Mouse (Mus musculus) midbrain, embryonic 16.5 days (tissue): ENCODE measurements around the gene C1qb. TPM values are rescaled to one million over a fixed set of nuclear protein-coding genes. Genes with fewer than 3 reads are reported as not detected.
A peak's percentile ranks its signal among the peaks of the same experiment; 100 is the strongest.

Experiments
- ATAC-seq: fragments of 200-750 bp; cut with Nextera tagmentation; 2 replicates; pipeline ENCODE4 v1.8.0; 2017; ENCODE audit warnings: moderate TSS enrichment
- H3K27ac ChIP-seq: fragments of 300-500 bp; sonication (generic); 2 replicates; pipeline ENCODE4 v1.5.1; 2014; ENCODE audit warnings: mild to moderate bottlenecking, low read length, mixed read lengths
- H3K27me3 ChIP-seq: fragments of 300-500 bp; sonication (generic); 2 replicates; pipeline ENCODE4 v1.6.1; 2014; ENCODE audit warnings: low read depth, low read length, mixed read lengths; ENCODE audit not compliant: control insufficient read depth, insufficient read depth
- H3K36me3 ChIP-seq: fragments of 300-500 bp; sonication (generic); 2 replicates; pipeline ENCODE4 v1.6.1; 2014; ENCODE audit warnings: mild to moderate bottlenecking, low read length, moderate library complexity, mixed read lengths; ENCODE audit not compliant: control insufficient read depth, insufficient read depth
- H3K4me1 ChIP-seq: fragments of 300-500 bp; sonication (generic); 2 replicates; pipeline ENCODE4 v1.6.1; 2014; ENCODE audit warnings: mild to moderate bottlenecking, low read length, mixed read lengths; ENCODE audit not compliant: control insufficient read depth, insufficient read depth
- H3K4me2 ChIP-seq: fragments of 300-500 bp; sonication (generic); 2 replicates; pipeline ENCODE4 v1.6.1; 2014; ENCODE audit warnings: mild to moderate bottlenecking, low read length, mixed read lengths
- H3K4me3 ChIP-seq: fragments of 300-500 bp; sonication (generic); 2 replicates; pipeline ENCODE4 v1.5.1; 2014; ENCODE audit warnings: low read depth, mild to moderate bottlenecking, low read length, moderate library complexity, mixed read lengths
- H3K9ac ChIP-seq: fragments of 300-500 bp; sonication (generic); 2 replicates; pipeline ENCODE4 v1.6.1; 2014; ENCODE audit warnings: low read depth, low read length, mixed read lengths
- H3K9me3 ChIP-seq: fragments of 300-500 bp; sonication (generic); replicated peaks from 2 replicates; pipeline ENCODE4 v1.6.1; 2014; ENCODE audit warnings: mild to moderate bottlenecking, low read length, mixed read lengths; ENCODE audit not compliant: control insufficient read depth, poor library complexity, severe bottlenecking
- WGBS: fragments of 180-500 bp; shearing (Covaris S2); extraction: QIAGEN DNeasy Blood & Tissue Kit; methylation state at CpG from one replicate; pipeline ENCODE4 v1.1.7; 2014; 5-methylcytosine and 5-hydroxymethylcytosine counted together
- polyA plus RNA-seq: library from polyadenylated mRNA; unstranded; fragments of >200 nt; fragmentation: Nextera tagmentation; extraction: Ambion mirVana; gene quantifications from 2 replicates; pipeline ENCODE4 v1.2.1, GENCODE M21; 2015

Gene C1qb
- polyA plus RNA-seq, 1 experiment from 2014 or later: 40.8 TPM

GRCm38 (mm10) chr4:136889981-136890380 is 4.0 kb upstream of the C1qb start:
- H3K4me2 ChIP-seq: no peak overlapping the region
- 90% methylated on average over 15 of the region's 15 CpGs for WGBS
- H3K4me3 ChIP-seq: no peak overlapping the region
- peaks cover 13% of the 10 kb centered on the region for H3K27me3 ChIP-seq
- no peak overlapping the region for H3K27ac ChIP-seq
- no peaks in the 10 kb centered on the region for H3K36me3 ChIP-seq
- H3K9ac ChIP-seq: no peak overlapping the region
- peaks cover 7% of the 10 kb centered on the region for H3K4me1 ChIP-seq
- no peak for ATAC-seq
- H3K9me3 ChIP-seq: no peaks in the 10 kb centered on the region

- WGBS: 79% methylated on average over 5 of the region's 5 CpGs
- Histone ChIP-seq H3K4me1 (peaks cover 5% of the 10 kb centered on the region), H3K4me3 (no peak overlapping the region), H3K9ac (no peak overlapping the region), H3K36me3 (no peaks in the 10 kb centered on the region), H3K27ac (no peak overlapping the region), H3K27me3 (peaks cover 6% of the 10 kb centered on the region; the same call in 1 of the 2 replicates), H3K9me3 (no peaks in the 10 kb centered on the region), H3K4me2 (no peak overlapping the region)
- ATAC-seq: no peak
These were observed 1.7 kb upstream of the C1qb start for GRCm38 (mm10) chr4:136887714-136888113.

GRCm38 (mm10) chr4:136878601-136879000 is 7.4 kb downstream of the C1qb start:
- WGBS: 26% methylated on average over 5 of the region's 5 CpGs
- no peak overlapping the region for H3K9ac ChIP-seq
- ATAC-seq: no peak
- no peak overlapping the region for H3K4me3 ChIP-seq
- H3K36me3 ChIP-seq: no peaks in the 10 kb centered on the region
- H3K27ac ChIP-seq: no peak overlapping the region
- H3K9me3 ChIP-seq: no peaks in the 10 kb centered on the region
- H3K4me2 ChIP-seq: no peak overlapping the region
- no peaks in the 10 kb centered on the region for H3K27me3 ChIP-seq
- no peaks in the 10 kb centered on the region for H3K4me1 ChIP-seq

GRCm38 (mm10) chr4:136878171-136878570 is 7.8 kb downstream of the C1qb start:
- Histone ChIP-seq H3K9ac (no peak overlapping the region), H3K27me3 (no peaks in the 10 kb centered on the region), H3K27ac (no peak overlapping the region), H3K4me1 (no peaks in the 10 kb centered on the region), H3K36me3 (no peaks in the 10 kb centered on the region), H3K4me3 (no peak overlapping the region), H3K9me3 (no peaks in the 10 kb centered on the region), H3K4me2 (no peak overlapping the region)
- WGBS: 56% methylated on average over 8 of the region's 8 CpGs
- ATAC-seq: no peak

GRCm38 (mm10) chr4:136876971-136877370 is 9.0 kb downstream of the C1qb start:
- Histone ChIP-seq H3K4me1 (no peaks in the 10 kb centered on the region), H3K36me3 (no peaks in the 10 kb centered on the region), H3K27me3 (no peaks in the 10 kb centered on the region), H3K9ac (no peak overlapping the region), H3K4me2 (no peak overlapping the region), H3K27ac (no peak overlapping the region), H3K9me3 (no peaks in the 10 kb centered on the region), H3K4me3 (no peak overlapping the region)
- WGBS: 15% methylated on average over 7 of the region's 7 CpGs
- ATAC-seq: peak; percentile 70

- H3K27me3 ChIP-seq: no peaks in the 10 kb centered on the region
- no peaks in the 10 kb centered on the region for H3K4me1 ChIP-seq
- 94% methylated on average over 14 of the region's 14 CpGs for WGBS
- no peak for ATAC-seq
- no peak overlapping the region for H3K4me3 ChIP-seq
- H3K4me2 ChIP-seq: no peak overlapping the region
- no peaks in the 10 kb centered on the region for H3K36me3 ChIP-seq
- no peak overlapping the region for H3K9ac ChIP-seq
- no peak overlapping the region for H3K27ac ChIP-seq
- H3K9me3 ChIP-seq: no peaks in the 10 kb centered on the region
These were observed 11.0 kb downstream of the C1qb start for GRCm38 (mm10) chr4:136875012-136875411.

GRCm38 (mm10) chr4:136868371-136868770 is 17.6 kb downstream of the C1qb start:
- Histone ChIP-seq H3K4me1 (peaks cover 23% of the 10 kb centered on the region), H3K9ac (no peak overlapping the region), H3K36me3 (no peaks in the 10 kb centered on the region), H3K4me3 (no peak overlapping the region), H3K27ac (no peak overlapping the region), H3K9me3 (no peaks in the 10 kb centered on the region), H3K4me2 (no peak overlapping the region), H3K27me3 (no peaks in the 10 kb centered on the region)
- no peak for ATAC-seq
- 78% methylated on average over 6 of the region's 6 CpGs for WGBS

GRCm38 (mm10) chr4:136867690-136868345 is 18.2 kb downstream of the C1qb start:
- no peak for ATAC-seq
- no peak overlapping the region for H3K9ac ChIP-seq
- 10% methylated on average over 12 of the region's 12 CpGs for WGBS
- no peak overlapping the region for H3K27ac ChIP-seq
- no peaks in the 10 kb centered on the region for H3K36me3 ChIP-seq
- no peaks in the 10 kb centered on the region for H3K9me3 ChIP-seq
- H3K4me2 ChIP-seq: no peak overlapping the region
- no peaks in the 10 kb centered on the region for H3K27me3 ChIP-seq
- H3K4me3 ChIP-seq: no peak overlapping the region
- peaks cover 23% of the 10 kb centered on the region for H3K4me1 ChIP-seq

- Histone ChIP-seq H3K27ac (peak overlapping the region; percentile 69), H3K9ac (peak overlapping the region; percentile 15; the same call in 1 of the 2 replicates), H3K36me3 (no peaks in the 10 kb centered on the region), H3K4me2 (peak overlapping the region; percentile 5; the same call in 1 of the 2 replicates), H3K27me3 (no peaks in the 10 kb centered on the region), H3K4me3 (no peak overlapping the region), H3K4me1 (peaks cover 29% of the 10 kb centered on the region), H3K9me3 (no peaks in the 10 kb centered on the region)
- ATAC-seq: no peak
- WGBS: 48% methylated on average over 5 of the region's 5 CpGs
These were observed 20.5 kb downstream of the C1qb start for GRCm38 (mm10) chr4:136865531-136865930.
